Mouse (Mus musculus): ENCODE measurements around the gene Prpf39. TPM values are rescaled to one million over a fixed set of nuclear protein-coding genes. Genes with fewer than 3 reads are reported as not detected.

The Prpf39 gene
- total and polyA plus RNA-seq, 3 experiments: 13.5 to 19.5 TPM; not detected in 1

DNA sequence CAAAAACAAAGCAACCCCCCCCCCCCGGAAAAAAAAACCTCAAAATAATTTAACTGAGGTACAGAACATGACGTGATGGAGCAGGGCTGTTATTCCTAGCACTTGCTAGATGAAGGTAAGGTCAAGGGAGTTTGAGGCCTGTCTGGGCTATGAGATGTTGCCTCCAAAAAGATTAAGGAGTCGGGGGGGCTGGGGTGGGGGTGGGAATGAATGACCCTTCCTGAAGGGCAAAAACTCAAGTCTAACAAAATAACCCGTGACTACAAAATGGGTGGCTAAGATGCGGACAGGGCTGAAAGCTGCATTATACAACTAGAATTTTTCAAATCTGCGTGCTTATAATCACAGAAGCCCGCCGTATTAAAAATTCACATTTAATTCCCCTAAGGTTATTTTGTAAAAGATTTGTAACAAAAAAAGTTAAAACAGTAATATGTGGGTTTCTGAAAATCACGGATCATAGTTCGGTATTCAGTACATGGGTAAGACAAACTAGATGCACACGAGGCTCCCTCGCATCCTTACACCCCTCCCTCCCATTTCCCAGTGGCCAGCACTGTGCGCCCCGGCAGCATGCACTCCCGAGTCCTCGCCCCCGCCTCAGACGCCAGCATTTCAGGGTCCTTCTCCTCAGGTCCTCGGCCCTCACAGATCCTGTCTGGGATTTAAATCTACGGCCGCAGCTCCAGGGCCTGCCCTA, 36.9 kb downstream of the Prpf39 start:
- DNase-seq (ENCODE audit: low read depth, low spot score): no peak
- TF ChIP-seq MAX (IDR thresholded peaks at IDR 0.05; ENCODE audit: low read length) (no peak), CHD1 (IDR thresholded peaks at IDR 0.05; ENCODE audit: low read depth, low read length) (no peak), MXI1 (IDR thresholded peaks at IDR 0.05; ENCODE audit: low read depth, low read length) (peak; percentile 58; the same call in 1 of the 2 replicates), MAZ (IDR thresholded peaks at IDR 0.05; ENCODE audit: low read depth, low read length) (0 out of 2 replicates have a peak, but pooled peaks have one; percentile 19), TBP (IDR thresholded peaks at IDR 0.05; ENCODE audit: low read depth, low read length) (no peak), KAT2A (conservative IDR thresholded peaks at IDR 0.05; ENCODE audit: low read depth, low read length) (no peak), MYB (IDR thresholded peaks at IDR 0.05; ENCODE audit: low read depth, low read length) (no peak), E2F4 (IDR thresholded peaks at IDR 0.05; ENCODE audit: borderline replicate concordance, low read depth, low read length) (no peak), CHD2 (IDR thresholded peaks at IDR 0.05; ENCODE audit: low read length) (no peak)
- Histone ChIP-seq H3K79me2 (ENCODE audit: control insufficient read depth, insufficient read depth, low read length, poor library complexity) (peaks cover 30% of the 10 kb centered on the region), H3K36me3 (ENCODE audit: control insufficient read depth in 1 of 2, insufficient read depth in 2 of 2, low read length in 2 of 2) (peaks cover 3 to 19% of the 10 kb centered on the region in 2 experiments; a peak in 3 of 4 replicates), H3K9ac (ENCODE audit: control insufficient read depth, low read depth, low read length, poor library complexity, severe bottlenecking) (peak overlapping the region; percentile 91), H3K4me1 (ENCODE audit: control insufficient read depth in 1 of 2, insufficient read depth in 2 of 2, low read length in 2 of 2) (peaks cover 0 to 8% of the 10 kb centered on the region in 2 experiments; a peak in 2 of 4 replicates), H3K4me3 (ENCODE audit: control insufficient read depth in 1 of 2, insufficient read depth in 1 of 2, low read depth in 2 of 2, low read length in 2 of 2) (peak overlapping the region; percentile 84 to 86), H3K27me3 (ENCODE audit: control insufficient read depth in 1 of 2, insufficient read depth in 2 of 2, low read length in 2 of 2) (no peaks in the 10 kb centered on the region), H3K9me3 (replicated peaks; ENCODE audit: insufficient read depth, low read length) (no peaks in the 10 kb centered on the region), H3K27ac (ENCODE audit: control insufficient read depth, low read depth, low read length) (peak overlapping the region; percentile 62)

DNA sequence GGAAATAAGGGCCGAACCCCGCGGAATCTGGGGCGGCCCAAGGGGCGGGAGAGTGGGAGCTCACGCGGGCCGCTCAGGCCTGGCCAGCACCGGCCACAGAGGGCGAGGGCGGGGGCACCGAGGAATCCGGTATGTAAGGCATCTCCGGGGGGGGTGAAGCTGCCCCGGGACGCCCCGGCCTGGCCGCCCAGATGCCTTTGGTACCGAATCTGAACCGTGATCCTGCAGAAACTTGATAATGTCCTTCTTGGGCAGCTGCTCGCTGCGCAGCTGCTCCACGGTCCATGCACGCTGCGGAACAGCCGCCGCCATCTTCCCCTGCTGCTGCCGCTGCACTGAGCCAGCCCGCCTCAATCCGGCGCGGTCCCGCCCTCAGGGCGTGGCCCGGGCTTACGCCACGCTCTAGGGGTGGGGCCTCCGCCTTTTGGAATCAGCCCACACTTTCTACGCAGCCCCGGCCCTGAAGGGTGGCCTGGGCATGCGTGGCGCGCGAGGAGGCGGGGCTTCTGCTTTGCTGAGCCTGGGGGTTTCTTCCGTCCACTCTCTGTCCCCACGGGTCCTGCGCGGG, 37.6 kb downstream of the Prpf39 start, which contains the start of gene Fkbp3:
Gene Fkbp3, minus strand, starts transcription at position 397 of the 568 bp plus-strand sequence.
- peak; percentile 97 for DNase-seq (ENCODE audit: low read depth, low spot score)

More for the DNA sequence above, 37.6 kb downstream of the Prpf39 start, which contains the start of gene Fkbp3:
- peak within 1 kb of the TSS; percentile 91 for H3K9ac ChIP-seq (ENCODE audit: control insufficient read depth, low read depth, low read length, poor library complexity, severe bottlenecking)
- H3K79me2 ChIP-seq (ENCODE audit: control insufficient read depth, insufficient read depth, low read length, poor library complexity): peaks cover 30% of the 10 kb centered on the region
- no peak for TF ChIP-seq POLR2AphosphoS5 (IDR thresholded peaks at IDR 0.05; ENCODE audit: borderline replicate concordance, low read depth, low read length)
- TF ChIP-seq MAFK (IDR thresholded peaks at IDR 0.05; ENCODE audit: borderline replicate concordance, low read depth, low read length): no peak
- peak; percentile 53; the same call in 1 of the 2 replicates for TF ChIP-seq HCFC1 (IDR thresholded peaks at IDR 0.05; ENCODE audit: low read depth, low read length)
- no peak for TF ChIP-seq E2F4 (IDR thresholded peaks at IDR 0.05; ENCODE audit: borderline replicate concordance, low read depth, low read length)
- peak; percentile 94 for TF ChIP-seq NELFE (IDR thresholded peaks at IDR 0.05; ENCODE audit: low read depth, low read length)
- TF ChIP-seq ZNF384 (IDR thresholded peaks at IDR 0.05; ENCODE audit: low read depth, low read length): no peak
- no peak for TF ChIP-seq UBTF (IDR thresholded peaks at IDR 0.05; ENCODE audit: borderline replicate concordance, insufficient read depth, low read depth, low read length)
- no peak for TF ChIP-seq JUND (IDR thresholded peaks at IDR 0.05; ENCODE audit: low read depth, low read length)
- peak; percentile 7; the same call in 1 of the 2 replicates for TF ChIP-seq MYC (IDR thresholded peaks at IDR 0.05; ENCODE audit: low read depth, low read length)
- TF ChIP-seq ZMIZ1 (IDR thresholded peaks at IDR 0.05; ENCODE audit: low read depth, low read length): peak; percentile 70; the same call in 1 of the 2 replicates
- peak; percentile 96 for TF ChIP-seq NRF1 (IDR thresholded peaks at IDR 0.05; ENCODE audit: insufficient read depth, low read depth, low read length, poor library complexity, severe bottlenecking)
- peak; percentile 90 to 98 for TF ChIP-seq POLR2A (IDR thresholded peaks at IDR 0.05; ENCODE audit: control insufficient read depth in 1 of 2, insufficient read depth in 1 of 2, low read depth in 1 of 2, low read length in 2 of 2, poor library complexity in 1 of 2)
- peak; percentile 82 for TF ChIP-seq POLR2AphosphoS2 (IDR thresholded peaks at IDR 0.05; ENCODE audit: low read length)
- TF ChIP-seq TCF12 (IDR thresholded peaks at IDR 0.05; ENCODE audit: low read depth, low read length): peak; percentile 69; the same call in 1 of the 2 replicates
- TF ChIP-seq RCOR1 (IDR thresholded peaks at IDR 0.05; ENCODE audit: low read depth, low read length): no peak
- TF ChIP-seq MAZ (IDR thresholded peaks at IDR 0.05; ENCODE audit: low read depth, low read length): no peak; the same call in 1 of the 2 replicates
- TF ChIP-seq CHD1 (IDR thresholded peaks at IDR 0.05; ENCODE audit: low read depth, low read length): peak; percentile 98
- TF ChIP-seq GATA1 (IDR thresholded peaks at IDR 0.05; ENCODE audit: low read depth, low read length): no peak
- 0 out of 2 replicates have a peak, but pooled peaks have one; percentile 17 for TF ChIP-seq MXI1 (IDR thresholded peaks at IDR 0.05; ENCODE audit: low read depth, low read length)
- TF ChIP-seq MEF2A (IDR thresholded peaks at IDR 0.05; ENCODE audit: extremely low read depth, insufficient replicate concordance, low read depth, low read length, poor library complexity, severe bottlenecking): no peak
- TF ChIP-seq TBP (IDR thresholded peaks at IDR 0.05; ENCODE audit: low read depth, low read length): peak; percentile 88
- H3K4me1 ChIP-seq (ENCODE audit: control insufficient read depth in 1 of 2, insufficient read depth in 2 of 2, low read length in 2 of 2): peaks cover 0 to 8% of the 10 kb centered on the region in 2 experiments; a peak in 2 of 4 replicates
- H3K27ac ChIP-seq (ENCODE audit: control insufficient read depth, low read depth, low read length): peak within 1 kb of the TSS; percentile 62
- peaks cover under 1 to 16% of the 10 kb centered on the region in 2 experiments; a peak in 3 of 4 replicates for H3K36me3 ChIP-seq (ENCODE audit: control insufficient read depth in 1 of 2, insufficient read depth in 2 of 2, low read length in 2 of 2)
- H3K9me3 ChIP-seq (replicated peaks; ENCODE audit: insufficient read depth, low read length): no peaks in the 10 kb centered on the region
- H3K27me3 ChIP-seq (ENCODE audit: control insufficient read depth in 1 of 2, insufficient read depth in 2 of 2, low read length in 2 of 2): no peaks in the 10 kb centered on the region
- peak within 1 kb of the TSS; percentile 84 to 86 for H3K4me3 ChIP-seq (ENCODE audit: control insufficient read depth in 1 of 2, insufficient read depth in 1 of 2, low read depth in 2 of 2, low read length in 2 of 2)
